Mouse (Mus musculus) erythroblast, embryonic 14.5 days (primary cell): ENCODE results near the gene Ubtf. TPM values are rescaled to one million over a fixed set of nuclear protein-coding genes. Genes with fewer than 3 reads are reported as not detected.

ENCODE experiments used
- H3K27me3 ChIP-seq: 2 replicates; pipeline ENCODE4 v1.6.1; 2012; ENCODE audit warnings: inconsistent platforms; ENCODE audit not compliant: control insufficient read depth
- H3K36me3 ChIP-seq: 2 replicates; pipeline ENCODE4 v1.6.1; 2012; ENCODE audit warnings: mild to moderate bottlenecking, inconsistent platforms; ENCODE audit not compliant: control insufficient read depth
- H3K4me1 ChIP-seq: 2 replicates; pipeline ENCODE4 v1.6.1; 2012; ENCODE audit warnings: inconsistent platforms; ENCODE audit not compliant: control insufficient read depth
- H3K4me3 ChIP-seq: replicated peaks from 2 replicates; pipeline ENCODE3; 2012; ENCODE audit warnings: moderate library complexity, mild to moderate bottlenecking, inconsistent platforms
- H3K9me3 ChIP-seq: 2 replicates; pipeline ENCODE4 v1.6.1; 2012; ENCODE audit warnings: low read length, inconsistent platforms, mixed read lengths; ENCODE audit not compliant: control insufficient read depth
- GATA1 ChIP-seq: IDR thresholded peaks from 2 replicates; pipeline ENCODE4 v1.6.1; 2012; ENCODE audit warnings: low read length, inconsistent platforms, mixed read lengths
- TAL1 ChIP-seq: IDR thresholded peaks from 3 replicates; pipeline ENCODE4 v1.6.1; 2012; ENCODE audit warnings: low read length, inconsistent platforms, mixed read lengths
- polyA plus RNA-seq: library from polyadenylated mRNA; stranded (reverse); fragments of >175 nt; gene quantifications from 2 replicates; pipeline ENCODE4 v1.2.3, GENCODE M21; 2012

Gene Ubtf
- polyA plus RNA-seq, 1 experiment = 12.3 TPM

- TF ChIP-seq GATA1 = no peak
- no peak for TF ChIP-seq TAL1
- Histone ChIP-seq H3K4me3 (peak overlapping the region; percentile 75), H3K9me3 (peaks cover 3% of the 10 kb centered on the region; the same call in 1 of the 2 replicates), H3K4me1 (peaks cover 77% of the 10 kb centered on the region), H3K27me3 (peaks cover 26% of the 10 kb centered on the region), H3K36me3 (peaks cover 88% of the 10 kb centered on the region)
These were observed 42.4 kb upstream of the Ubtf start for GRCm38 (mm10) chr11:102361776-102362495.

- TF ChIP-seq GATA1 = no peak
- TF ChIP-seq TAL1 = no peak
- H3K4me3 ChIP-seq = peak overlapping the region; percentile 75
These were observed 38.8 kb upstream of the Ubtf start for GRCm38 (mm10) chr11:102358365-102358764.

GRCm38 (mm10) chr11:102356636-102357350, 37.3 kb upstream of the Ubtf start:
- peaks cover 96% of the 10 kb centered on the region for H3K4me1 ChIP-seq
- peaks cover 32% of the 10 kb centered on the region; the same call in 1 of the 2 replicates for H3K27me3 ChIP-seq
- no peaks in the 10 kb centered on the region for H3K9me3 ChIP-seq
- H3K36me3 ChIP-seq = peaks cover 100% of the 10 kb centered on the region
- TF ChIP-seq GATA1 (no peak), TAL1 (no peak)
- peak overlapping the region; percentile 75 for H3K4me3 ChIP-seq

More at GRCm38 (mm10) chr11:102358365-102358764, 38.8 kb upstream of the Ubtf start:
- Histone ChIP-seq H3K27me3 (peaks cover 30% of the 10 kb centered on the region), H3K9me3 (peaks cover 3% of the 10 kb centered on the region; the same call in 1 of the 2 replicates), H3K36me3 (peaks cover 100% of the 10 kb centered on the region), H3K4me1 (peaks cover 91% of the 10 kb centered on the region)

- Histone ChIP-seq H3K4me1 (peaks cover 96% of the 10 kb centered on the region), H3K27me3 (peaks cover 30% of the 10 kb centered on the region; the same call in 1 of the 2 replicates), H3K4me3 (peak overlapping the region; percentile 75), H3K36me3 (peaks cover 100% of the 10 kb centered on the region), H3K9me3 (no peaks in the 10 kb centered on the region; the same call in 1 of the 2 replicates)
- TF ChIP-seq TAL1 (no peak), GATA1 (no peak)
These were observed 36.6 kb upstream of the Ubtf start for GRCm38 (mm10) chr11:102356190-102356589.

GRCm38 (mm10) chr11:102355501-102355900, 36.0 kb upstream of the Ubtf start:
- TF ChIP-seq GATA1 (no peak), TAL1 (no peak)
- H3K4me3 ChIP-seq = peak overlapping the region; percentile 75
- peaks cover 100% of the 10 kb centered on the region for H3K36me3 ChIP-seq
- peaks cover 30% of the 10 kb centered on the region; the same call in 1 of the 2 replicates for H3K27me3 ChIP-seq
- H3K4me1 ChIP-seq = peaks cover 96% of the 10 kb centered on the region
- no peaks in the 10 kb centered on the region; the same call in 1 of the 2 replicates for H3K9me3 ChIP-seq

- Histone ChIP-seq H3K4me3 (peak overlapping the region; percentile 45), H3K9me3 (no peaks in the 10 kb centered on the region; the same call in 1 of the 2 replicates), H3K36me3 (peaks cover 100% of the 10 kb centered on the region), H3K27me3 (peaks cover 24% of the 10 kb centered on the region; the same call in 1 of the 2 replicates), H3K4me1 (peaks cover 91% of the 10 kb centered on the region)
- TF ChIP-seq GATA1 (no peak), TAL1 (no peak)
These were observed 33.5 kb upstream of the Ubtf start for GRCm38 (mm10) chr11:102353021-102353431.

GRCm38 (mm10) chr11:102352378-102352777, 32.8 kb upstream of the Ubtf start:
- Histone ChIP-seq H3K4me3 (peak overlapping the region; percentile 43), H3K36me3 (peaks cover 99% of the 10 kb centered on the region), H3K4me1 (peaks cover 90% of the 10 kb centered on the region), H3K9me3 (no peaks in the 10 kb centered on the region; the same call in 1 of the 2 replicates), H3K27me3 (peaks cover 22% of the 10 kb centered on the region; the same call in 1 of the 2 replicates)
- TF ChIP-seq TAL1 = no peak
- no peak for TF ChIP-seq GATA1

GRCm38 (mm10) chr11:102350981-102351523, 31.5 kb upstream of the Ubtf start:
- Histone ChIP-seq H3K27me3 (peaks cover 18% of the 10 kb centered on the region; the same call in 1 of the 2 replicates), H3K4me3 (peak overlapping the region; percentile 43), H3K9me3 (no peaks in the 10 kb centered on the region; the same call in 1 of the 2 replicates), H3K36me3 (peaks cover 86% of the 10 kb centered on the region), H3K4me1 (peaks cover 80% of the 10 kb centered on the region)
- TF ChIP-seq GATA1 = no peak
- no peak for TF ChIP-seq TAL1
